Mouse (Mus musculus): ENCODE measurements around the gene Snrk. TPM values are rescaled to one million over a fixed set of nuclear protein-coding genes. Genes with fewer than 3 reads are reported as not detected.

The Snrk gene
- polyA plus RNA-seq, 1 experiment from 2014 or later: 84.7 TPM

DNA sequence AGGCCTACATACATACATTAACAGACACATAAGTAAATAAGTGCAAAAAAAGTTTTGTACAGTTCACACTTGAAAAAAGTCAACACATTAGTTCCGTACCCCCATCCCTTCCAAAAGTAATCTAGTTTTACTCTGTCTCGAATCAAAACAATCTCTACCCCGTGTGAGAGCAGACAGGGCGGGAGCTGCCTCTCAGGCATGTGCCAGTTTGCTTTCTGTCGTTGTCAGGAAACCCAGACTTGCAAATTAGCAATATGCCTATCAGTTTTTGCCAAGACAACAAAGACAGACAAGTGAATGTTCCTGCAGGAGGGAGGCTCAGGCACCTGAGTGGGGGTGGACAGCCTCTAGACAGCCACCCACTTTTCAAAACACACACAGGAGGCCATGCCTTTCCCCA, 76.3 kb downstream of the Snrk start:
- H3K4me1 ChIP-seq: peaks cover 15% of the 10 kb centered on the region
- peak overlapping the region; percentile 31; the same call in 1 of the 2 replicates for H3K27ac ChIP-seq (replicated peaks)
- H3K4me2 ChIP-seq (replicated peaks): no peak overlapping the region
- peak; percentile 73; the same call in 1 of the 2 replicates for ATAC-seq (replicated peaks)
- H3K36me3 ChIP-seq: no peaks in the 10 kb centered on the region
- no peaks in the 10 kb centered on the region for H3K9me3 ChIP-seq
- no peak overlapping the region for H3K9ac ChIP-seq (replicated peaks)
- no peaks in the 10 kb centered on the region for H3K27me3 ChIP-seq
- H3K4me3 ChIP-seq: no peak overlapping the region
- WGBS: 48% methylated on average over 5 of the region's 5 CpGs

DNA sequence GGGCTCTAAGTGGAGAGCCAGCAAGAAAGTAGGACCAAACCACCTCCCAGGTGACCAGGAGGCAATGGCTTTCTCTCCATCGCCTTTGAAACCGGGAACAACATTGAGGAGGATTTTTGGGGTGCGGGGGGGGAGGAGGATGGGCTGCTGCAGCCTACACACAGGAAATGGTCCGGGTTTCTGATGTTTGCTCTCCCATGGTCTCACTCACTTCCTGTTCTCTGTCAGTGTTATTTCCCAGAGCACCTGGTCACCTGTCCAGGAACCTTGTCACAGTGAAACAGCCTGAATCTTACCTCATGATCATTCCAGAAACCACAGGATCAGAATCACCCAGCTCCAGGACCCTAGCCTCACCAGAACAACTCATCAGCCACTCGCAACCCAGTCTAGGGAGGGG, 76.8 kb downstream of the Snrk start:
- WGBS: 93% methylated on average over 5 of the region's 5 CpGs
- Histone ChIP-seq H3K4me2 (replicated peaks) (no peak overlapping the region), H3K36me3 (no peaks in the 10 kb centered on the region), H3K9me3 (no peaks in the 10 kb centered on the region), H3K27me3 (no peaks in the 10 kb centered on the region), H3K4me1 (peaks cover 15% of the 10 kb centered on the region), H3K27ac (replicated peaks) (peak overlapping the region; percentile 31; the same call in 1 of the 2 replicates), H3K9ac (replicated peaks) (no peak overlapping the region), H3K4me3 (no peak overlapping the region)
- no peak for ATAC-seq (replicated peaks)

DNA sequence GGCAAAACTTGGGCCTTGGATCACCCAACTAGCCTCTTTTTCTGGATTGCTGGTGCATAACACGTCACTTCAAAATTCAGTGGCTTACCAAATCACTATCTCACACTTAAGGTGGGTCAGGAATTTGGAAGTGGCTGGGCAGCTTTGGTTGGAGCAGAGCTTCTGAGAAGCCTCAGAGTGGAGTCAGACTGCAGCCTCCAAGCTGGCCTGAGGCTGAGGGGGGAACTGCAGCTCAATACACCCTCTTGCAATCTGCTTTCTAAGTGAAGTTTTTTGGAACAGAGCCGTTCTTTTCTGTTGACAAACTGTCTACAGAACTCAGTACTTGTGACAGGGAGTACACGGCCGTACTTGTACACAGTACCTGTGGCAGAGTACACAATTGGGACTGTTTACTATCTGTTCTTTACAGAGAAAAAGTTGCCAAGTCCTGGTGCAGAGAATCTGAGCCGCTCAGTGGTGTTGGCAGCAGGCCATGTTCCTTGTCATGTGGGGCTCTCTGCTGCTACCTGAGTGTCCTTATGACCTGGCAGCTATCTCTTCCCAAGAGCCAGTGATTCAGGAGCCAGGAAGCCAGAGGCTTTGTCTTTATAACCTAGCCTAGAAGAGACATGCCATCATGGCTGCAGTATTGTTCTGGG, 78.1 kb downstream of the Snrk start:
- no peaks in the 10 kb centered on the region for H3K9me3 ChIP-seq
- ATAC-seq (replicated peaks): no peak
- no peaks in the 10 kb centered on the region for H3K27me3 ChIP-seq
- no peak overlapping the region for H3K4me2 ChIP-seq (replicated peaks)
- H3K36me3 ChIP-seq: no peaks in the 10 kb centered on the region
- no peak overlapping the region for H3K4me3 ChIP-seq
- no peak overlapping the region for H3K9ac ChIP-seq (replicated peaks)
- no peak overlapping the region for H3K27ac ChIP-seq (replicated peaks)
- H3K4me1 ChIP-seq: peaks cover 15% of the 10 kb centered on the region
- WGBS: 67% methylated on average over 5 of the region's 5 CpGs

DNA sequence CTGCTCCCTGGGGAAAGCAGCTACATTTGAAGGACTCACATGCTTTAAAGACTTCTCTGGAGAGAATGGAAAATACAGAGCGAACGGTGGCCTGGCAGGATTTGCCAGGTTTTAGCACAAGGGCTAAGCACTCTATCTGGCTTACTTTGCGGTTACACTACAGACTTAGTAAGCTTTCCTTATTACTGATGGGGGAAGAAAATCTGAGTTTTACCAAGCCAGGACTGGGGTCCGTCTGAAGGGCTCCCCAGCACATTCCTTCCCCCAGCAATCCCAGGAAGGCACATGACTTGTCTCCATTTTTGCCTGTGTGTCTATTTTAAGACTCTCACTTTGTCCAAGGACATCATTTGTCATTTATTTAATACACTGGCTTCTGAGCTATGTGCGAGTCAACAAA, 80.0 kb downstream of the Snrk start:
- Histone ChIP-seq H3K27me3 (no peaks in the 10 kb centered on the region), H3K4me2 (replicated peaks) (no peak overlapping the region), H3K36me3 (no peaks in the 10 kb centered on the region), H3K4me1 (peaks cover 15% of the 10 kb centered on the region), H3K4me3 (no peak overlapping the region), H3K9me3 (no peaks in the 10 kb centered on the region), H3K9ac (replicated peaks) (no peak overlapping the region), H3K27ac (replicated peaks) (no peak overlapping the region)
- WGBS: 88% methylated on average over 5 of the region's 5 CpGs
- no peak for ATAC-seq (replicated peaks)

DNA sequence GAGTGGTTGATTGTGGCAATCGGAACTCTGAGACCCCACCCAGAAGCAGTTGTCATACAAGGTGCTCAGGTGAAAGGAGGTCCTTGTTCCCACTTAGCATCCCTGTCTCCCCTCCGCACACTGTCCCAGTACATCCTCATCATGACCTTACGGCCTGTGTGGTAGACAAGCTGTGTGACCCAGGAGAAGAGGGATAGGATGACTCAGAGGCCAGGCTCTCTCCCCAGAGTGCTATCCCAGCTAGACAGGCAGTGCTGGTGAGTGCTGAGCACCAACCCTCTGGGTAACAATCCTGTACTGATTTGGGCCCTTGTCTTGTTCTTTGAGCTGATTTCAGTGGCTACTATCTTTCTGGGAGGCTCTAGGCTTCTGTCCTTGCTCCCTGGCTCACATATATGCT, 81.6 kb downstream of the Snrk start:
- no peak overlapping the region for H3K4me3 ChIP-seq
- no peaks in the 10 kb centered on the region for H3K27me3 ChIP-seq
- ATAC-seq (replicated peaks): no peak
- 95% methylated on average over 3 of the region's 3 CpGs for WGBS
- no peaks in the 10 kb centered on the region for H3K36me3 ChIP-seq
- H3K4me1 ChIP-seq: peaks cover 3% of the 10 kb centered on the region
- no peak overlapping the region for H3K4me2 ChIP-seq (replicated peaks)
- H3K27ac ChIP-seq (replicated peaks): no peak overlapping the region
- no peaks in the 10 kb centered on the region for H3K9me3 ChIP-seq
- H3K9ac ChIP-seq (replicated peaks): no peak overlapping the region

DNA sequence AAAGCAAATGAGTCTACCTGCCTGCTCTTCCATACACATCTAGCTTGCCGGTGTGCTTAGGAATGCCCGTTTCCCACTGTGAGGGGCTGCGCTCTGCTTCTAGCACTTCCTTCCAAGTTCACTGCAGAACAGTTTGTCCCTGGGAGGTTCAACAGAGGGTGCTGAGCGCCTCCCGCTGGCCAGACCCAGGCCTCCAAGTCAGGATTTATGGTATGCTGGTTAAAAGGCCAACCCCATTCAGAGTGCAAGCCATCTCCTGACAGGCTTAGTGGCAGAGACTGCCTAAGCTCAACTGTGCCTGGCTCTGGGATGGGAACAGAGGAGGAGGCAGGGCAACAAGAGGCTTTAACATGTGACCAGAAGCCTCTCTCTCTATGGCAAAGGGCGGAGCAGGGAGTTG, 82.2 kb downstream of the Snrk start:
- WGBS: 37% methylated on average over 6 of the region's 6 CpGs
- no peak overlapping the region for H3K4me3 ChIP-seq
- no peak overlapping the region for H3K4me2 ChIP-seq (replicated peaks)
- no peaks in the 10 kb centered on the region for H3K36me3 ChIP-seq
- no peak overlapping the region for H3K9ac ChIP-seq (replicated peaks)
- H3K27me3 ChIP-seq: no peaks in the 10 kb centered on the region
- H3K27ac ChIP-seq (replicated peaks): no peak overlapping the region
- no peaks in the 10 kb centered on the region for H3K9me3 ChIP-seq
- no peaks in the 10 kb centered on the region for H3K4me1 ChIP-seq
- no peak for ATAC-seq (replicated peaks)

DNA sequence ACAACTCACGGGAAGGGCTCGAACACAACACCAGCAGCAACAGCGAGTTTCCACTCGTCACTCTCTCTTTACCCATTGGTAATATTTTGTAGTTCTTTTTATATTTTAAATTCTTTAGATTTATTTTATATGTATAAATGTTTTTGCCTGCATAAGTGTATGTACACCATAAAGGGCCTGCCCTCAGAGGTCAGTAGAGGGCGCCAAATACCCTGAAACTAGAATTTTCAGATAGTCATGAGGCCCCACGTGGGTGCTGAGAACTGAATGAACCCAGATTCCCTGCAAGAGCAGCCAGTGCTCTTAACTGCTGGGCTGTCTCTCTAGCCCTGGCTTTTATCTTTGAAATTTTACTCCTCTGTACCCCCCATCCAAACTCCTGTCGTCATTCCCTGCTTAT, 87.4 kb downstream of the Snrk start:
- Histone ChIP-seq H3K9ac (replicated peaks) (no peak overlapping the region), H3K4me3 (no peak overlapping the region), H3K9me3 (no peaks in the 10 kb centered on the region), H3K27ac (replicated peaks) (no peak overlapping the region), H3K4me2 (replicated peaks) (no peak overlapping the region), H3K27me3 (no peaks in the 10 kb centered on the region), H3K36me3 (no peaks in the 10 kb centered on the region), H3K4me1 (peaks cover 7% of the 10 kb centered on the region)
- 72% methylated on average over 7 of the region's 7 CpGs for WGBS
- no peak for ATAC-seq (replicated peaks)

DNA sequence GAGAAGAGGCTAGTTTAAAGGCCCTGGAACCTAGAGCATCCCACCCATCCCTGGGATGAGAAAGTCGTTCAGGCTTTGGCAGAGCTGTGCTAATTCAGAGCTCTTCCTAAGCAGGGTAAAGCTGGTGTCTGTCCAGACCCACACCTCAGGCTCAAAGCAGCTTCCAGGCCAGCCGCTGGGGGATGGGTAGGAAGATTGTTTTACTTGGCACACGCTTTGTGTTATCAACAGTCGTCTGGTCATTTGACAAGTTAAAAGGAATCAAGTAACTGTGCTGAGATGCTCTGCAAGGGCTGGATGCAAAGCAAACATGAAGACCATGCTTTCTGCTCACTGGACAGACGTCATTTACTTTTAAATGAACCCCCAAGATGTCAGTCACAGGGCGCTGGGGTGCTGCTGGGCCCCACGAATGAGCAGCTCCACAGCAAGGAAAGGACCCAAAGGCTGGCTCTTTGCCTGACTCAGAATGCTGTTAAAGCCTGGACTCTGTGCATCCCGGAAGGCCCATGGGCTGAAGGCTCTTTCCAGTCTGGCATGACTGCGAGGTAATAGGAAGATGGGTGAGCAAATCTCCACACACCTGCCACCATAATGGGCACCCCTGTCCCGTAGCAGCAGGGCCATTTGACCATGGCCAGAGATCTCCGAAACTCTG, 88.6 kb downstream of the Snrk start:
- no peak overlapping the region for H3K9ac ChIP-seq (replicated peaks)
- H3K36me3 ChIP-seq: no peaks in the 10 kb centered on the region
- no peak overlapping the region for H3K4me2 ChIP-seq (replicated peaks)
- H3K9me3 ChIP-seq: no peaks in the 10 kb centered on the region
- H3K27me3 ChIP-seq: no peaks in the 10 kb centered on the region
- H3K4me1 ChIP-seq: peaks cover 7% of the 10 kb centered on the region
- no peak overlapping the region for H3K27ac ChIP-seq (replicated peaks)
- ATAC-seq (replicated peaks): no peak
- H3K4me3 ChIP-seq: no peak overlapping the region
- 64% methylated on average over 11 of the region's 11 CpGs for WGBS

DNA sequence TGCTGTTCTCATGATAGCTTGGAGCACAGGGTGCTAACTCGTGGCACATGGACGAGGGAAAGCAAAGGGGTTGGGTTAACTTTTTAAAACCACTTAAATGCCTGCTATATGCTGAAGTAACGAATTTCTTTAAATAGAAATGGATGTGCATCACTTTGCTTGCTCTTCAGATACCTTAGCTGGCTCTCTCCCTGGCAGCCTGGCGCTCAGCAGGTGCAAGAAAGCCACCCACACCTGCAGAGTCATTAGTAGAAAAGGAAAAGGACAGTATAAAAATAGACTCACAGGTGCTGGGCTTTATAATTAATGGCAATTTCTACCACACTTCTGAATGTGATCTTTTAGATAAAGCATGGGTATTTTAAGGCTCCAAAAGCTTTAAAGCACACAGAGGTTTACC, 91.2 kb downstream of the Snrk start:
- Histone ChIP-seq H3K4me2 (replicated peaks) (no peak overlapping the region), H3K9me3 (no peaks in the 10 kb centered on the region), H3K9ac (replicated peaks) (no peak overlapping the region), H3K27me3 (no peaks in the 10 kb centered on the region), H3K36me3 (no peaks in the 10 kb centered on the region), H3K4me3 (no peak overlapping the region), H3K4me1 (peaks cover 7% of the 10 kb centered on the region), H3K27ac (replicated peaks) (no peak overlapping the region)
- 67% methylated on average over 4 of the region's 4 CpGs for WGBS
- no peak for ATAC-seq (replicated peaks)

DNA sequence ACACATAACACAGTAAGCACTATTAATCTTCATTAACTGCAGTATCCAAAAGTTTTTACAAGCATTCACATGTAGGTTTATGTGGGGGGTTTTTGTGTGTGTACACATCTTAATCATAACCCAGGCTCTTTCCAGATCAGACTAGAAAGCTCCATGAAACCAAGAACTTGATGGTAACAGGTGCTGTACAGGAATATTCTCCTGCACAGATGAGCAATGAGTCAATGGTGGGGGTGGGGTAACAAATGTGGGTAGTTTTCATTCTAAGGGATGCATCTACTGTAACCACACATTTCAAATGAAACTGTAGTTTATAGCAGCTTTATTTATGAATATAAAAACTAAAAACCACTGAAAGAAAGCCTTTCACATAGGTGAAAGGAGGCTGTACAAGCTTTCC, 98.1 kb downstream of the Snrk start:
- Histone ChIP-seq H3K4me1 (no peaks in the 10 kb centered on the region), H3K9me3 (no peaks in the 10 kb centered on the region), H3K36me3 (no peaks in the 10 kb centered on the region), H3K9ac (replicated peaks) (no peak overlapping the region), H3K27me3 (no peaks in the 10 kb centered on the region), H3K4me3 (no peak overlapping the region), H3K4me2 (replicated peaks) (no peak overlapping the region), H3K27ac (replicated peaks) (no peak overlapping the region)
- ATAC-seq (replicated peaks): no peak

DNA sequence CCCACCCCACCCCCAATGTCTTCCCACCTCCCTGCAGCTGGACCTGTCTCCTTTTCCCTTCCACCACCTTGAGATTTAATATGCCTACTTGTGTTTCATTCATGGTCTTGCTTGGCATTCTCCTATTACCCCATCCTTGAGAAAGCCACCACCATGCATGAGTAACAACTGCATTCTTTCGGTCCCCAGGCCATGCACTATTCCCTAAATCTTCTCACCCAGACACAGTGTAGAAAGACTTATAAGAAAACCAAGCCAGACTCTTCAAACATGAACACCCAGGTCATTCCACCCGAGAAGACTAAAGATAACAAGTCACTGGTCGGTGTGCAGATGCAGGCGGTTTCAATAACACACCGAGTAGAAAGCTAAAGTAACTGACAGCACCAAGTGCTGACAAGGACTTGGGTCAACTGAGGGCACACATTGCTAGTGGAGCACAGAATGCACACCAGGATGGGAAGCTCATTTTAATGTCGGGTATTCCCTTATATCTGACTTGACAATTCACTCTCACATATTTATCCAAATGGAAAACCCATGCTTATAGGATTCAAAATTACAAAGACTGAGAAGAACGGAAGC, 100.0 kb downstream of the Snrk start:
- no peak for ATAC-seq (replicated peaks)
- Histone ChIP-seq H3K36me3 (no peaks in the 10 kb centered on the region), H3K27me3 (no peaks in the 10 kb centered on the region), H3K9me3 (no peaks in the 10 kb centered on the region), H3K4me2 (replicated peaks) (no peak overlapping the region), H3K9ac (replicated peaks) (no peak overlapping the region), H3K4me1 (no peaks in the 10 kb centered on the region), H3K27ac (replicated peaks) (no peak overlapping the region), H3K4me3 (no peak overlapping the region)
- 91% methylated on average over 7 of the region's 7 CpGs for WGBS

Measured in forebrain, embryonic 15.5 days (tissue).